Mouse (Mus musculus) liver, adult 2 months (tissue): ENCODE measurements at regions not wholly inside any gene's neighbourhood (a gene's known extent, or its start where the extent isn't known, plus 50 kb on each side); places are given as distances from the start of the nearest gene placed in this dataset.

Experiments used
- CTCF ChIP-seq: fragments of 200-500 bp; IDR thresholded peaks from 2 replicates; pipeline ENCODE4 v1.5.1; 2011; ENCODE audit warnings: low read depth, low read length, control low read depth
- POLR2A ChIP-seq: fragments of 200-500 bp; IDR thresholded peaks from 2 replicates; pipeline ENCODE4 v1.6.1; 2011; ENCODE audit warnings: low read length, control low read depth; ENCODE audit not compliant: insufficient read depth; ENCODE audit errors: extremely low read depth

- TF ChIP-seq POLR2A (no peak), CTCF (no peak)
Measured at GRCm38 (mm10) chr13:99669987-99670534, 153.7 kb upstream of the Map1b start.
